Mouse (Mus musculus) testis, postnatal 14 days (tissue): ENCODE measurements around the gene Invs.

Experiments
- DNase-seq: peaks from one replicate; pipeline ENCODE4 v3.0.0; 2021; ENCODE audit warnings: low spot score

Invs gene

GRCm38 (mm10) chr4:48279498-48280134 is at the start of gene Invs, which contains the start of gene Erp44:
Invs (plus strand) TSS chr4:48279760.
Erp44 (minus strand) TSS chr4:48279558.
- DNase-seq: peak; percentile 97

GRCm38 (mm10) chr4:48236721-48237120 is 42.8 kb upstream of the Invs start:
- DNase-seq: no peak

- DNase-seq: no peak
Measured at GRCm38 (mm10) chr4:48239046-48239445, 40.5 kb upstream of the Invs start.

- no peak for DNase-seq
Measured at GRCm38 (mm10) chr4:48242482-48242881, 37.1 kb upstream of the Invs start.

GRCm38 (mm10) chr4:48243737-48244136 is 35.8 kb upstream of the Invs start:
- no peak for DNase-seq

- DNase-seq: no peak
Measured at GRCm38 (mm10) chr4:48244280-48244679, 35.3 kb upstream of the Invs start.

GRCm38 (mm10) chr4:48253266-48253665 is 26.3 kb upstream of the Invs start:
- no peak for DNase-seq

GRCm38 (mm10) chr4:48258045-48258444 is 21.5 kb upstream of the Invs start:
- no peak for DNase-seq

- no peak for DNase-seq
Measured at GRCm38 (mm10) chr4:48267683-48268082, 11.9 kb upstream of the Invs start.

GRCm38 (mm10) chr4:48268127-48268526 is 11.4 kb upstream of the Invs start:
- no peak for DNase-seq

GRCm38 (mm10) chr4:48270532-48270931 is 9.0 kb upstream of the Invs start:
- no peak for DNase-seq

- no peak for DNase-seq
Measured at GRCm38 (mm10) chr4:48271838-48272237, 7.7 kb upstream of the Invs start.

GRCm38 (mm10) chr4:48273119-48273829 is 6.3 kb upstream of the Invs start:
- DNase-seq: no peak

GRCm38 (mm10) chr4:48275736-48276135 is 3.8 kb upstream of the Invs start:
- DNase-seq: no peak

GRCm38 (mm10) chr4:48277011-48277410 is 2.5 kb upstream of the Invs start:
- DNase-seq: no peak

GRCm38 (mm10) chr4:48278757-48279497 is 633 bp upstream of the Invs start:
- no peak for DNase-seq

GRCm38 (mm10) chr4:48281121-48281520 is 1.6 kb downstream of the Invs start:
- no peak for DNase-seq

GRCm38 (mm10) chr4:48287086-48287757 is 7.7 kb downstream of the Invs start:
- DNase-seq: no peak

GRCm38 (mm10) chr4:48314814-48315213 is 35.3 kb downstream of the Invs start:
- no peak for DNase-seq

GRCm38 (mm10) chr4:48316036-48316435 is 36.5 kb downstream of the Invs start:
- DNase-seq: no peak

- no peak for DNase-seq
Measured at GRCm38 (mm10) chr4:48321276-48321675, 41.7 kb downstream of the Invs start.

- DNase-seq: no peak
Measured at GRCm38 (mm10) chr4:48322095-48322494, 42.5 kb downstream of the Invs start.
